Mouse (Mus musculus) G1E (cell line): ENCODE results near the gene Kif1b. TPM values are rescaled to one million over a fixed set of nuclear protein-coding genes. Genes with fewer than 3 reads are reported as not detected.
"Not testable (repeated sequence)": the region's sequence is repeated elsewhere in the genome, so short reads cannot be mapped to it uniquely, and the experiment has no call there.

Experiments
- ATAC-seq: 2 replicates; pipeline ENCODE4 v1.8.0; 2016; ENCODE audit warnings: mild to moderate bottlenecking; ENCODE audit not compliant: insufficient number of reproducible peaks, poor library complexity, low FRiP score, severe bottlenecking; ENCODE audit errors: extremely low read depth
- DNase-seq: peaks from one replicate; pipeline ENCODE4 v3.0.0; 2012; ENCODE audit warnings: low spot score
- H3K27me3 ChIP-seq: 2 replicates; pipeline ENCODE4 v1.6.1; 2012; ENCODE audit warnings: mild to moderate bottlenecking, low read length, inconsistent platforms; ENCODE audit not compliant: insufficient read depth
- H3K36me3 ChIP-seq: replicated peaks from 2 replicates; pipeline ENCODE3; 2012; ENCODE audit warnings: mild to moderate bottlenecking, inconsistent platforms
- H3K4me1 ChIP-seq: 2 replicates; pipeline ENCODE4 v1.6.1; 2012; ENCODE audit warnings: low read depth, low read length, inconsistent platforms, mixed read lengths; ENCODE audit not compliant: insufficient read depth
- H3K4me3 ChIP-seq: 2 replicates; pipeline ENCODE4 v1.5.1; 2012; ENCODE audit warnings: low read depth, mild to moderate bottlenecking, inconsistent platforms, low read length, moderate library complexity, mixed read lengths
- H3K9me3 ChIP-seq: replicated peaks from 2 replicates; pipeline ENCODE4 v1.6.1; 2012; ENCODE audit warnings: inconsistent platforms
- CTCF ChIP-seq: IDR thresholded peaks from 2 replicates; pipeline ENCODE4 v1.5.1; 2012; ENCODE audit warnings: low read depth, low read length, inconsistent platforms, mixed read lengths
- GATA1 ChIP-seq: IDR thresholded peaks from 2 replicates; pipeline ENCODE4 v1.6.1; 2012; ENCODE audit warnings: borderline replicate concordance, low read length, inconsistent platforms, mixed read lengths
- GATA2 ChIP-seq: IDR thresholded peaks from 2 replicates; pipeline ENCODE4 v1.6.1; 2012; ENCODE audit warnings: low read depth, low read length, inconsistent platforms, borderline replicate concordance
- POLR2AphosphoS5 ChIP-seq: IDR thresholded peaks from 2 replicates; pipeline ENCODE4 v1.6.1; 2012; ENCODE audit warnings: low read depth, low read length, inconsistent platforms; ENCODE audit not compliant: insufficient replicate concordance
- TAL1 ChIP-seq: conservative IDR thresholded peaks from 2 replicates; pipeline ENCODE4 v1.6.1; 2012; ENCODE audit warnings: low read depth, low read length, inconsistent platforms, mixed read lengths
- polyA plus RNA-seq: library from polyadenylated mRNA; stranded (reverse); fragments of >175 nt; gene quantifications from 2 replicates; pipeline ENCODE4 v1.2.3, GENCODE M21; 2012
- total RNA-seq, 2 experiments: library from RNA; stranded (forward) in 1 of 2; stranded (reverse) in 1 of 2; fragments of 200-1000 nt in 1 of 2; fragments of >200 nt in 1 of 2; fragmentation: Nextera tagmentation in 1 of 2; gene quantifications; 2 replicates each; pipeline ENCODE4 v1.2.3; 2014 to 2017

Gene Kif1b
- total and polyA plus RNA-seq, 3 experiments, result 2.6 to 43.0 (median 32.7) TPM

GRCm38 (mm10) chr4:149215982-149216381 is 91.5 kb downstream of the Kif1b start:
- no peak for DNase-seq
- TF ChIP-seq CTCF, result no peak
- TF ChIP-seq TAL1, result no peak
- TF ChIP-seq GATA2, result no peak
- TF ChIP-seq POLR2AphosphoS5, result no peak
- no peak for TF ChIP-seq GATA1
- no peak for ATAC-seq
- Histone ChIP-seq H3K4me3 (no peak overlapping the region), H3K4me1 (no peaks in the 10 kb centered on the region), H3K36me3 (peaks cover 28% of the 10 kb centered on the region), H3K9me3 (no peaks in the 10 kb centered on the region), H3K27me3 (no peaks in the 10 kb centered on the region)

GRCm38 (mm10) chr4:149215397-149215796 is 92.1 kb downstream of the Kif1b start:
- no peak overlapping the region for H3K4me3 ChIP-seq
- ATAC-seq, result no peak
- peaks cover 23% of the 10 kb centered on the region for H3K36me3 ChIP-seq
- no peak for TF ChIP-seq GATA1
- no peak for TF ChIP-seq GATA2
- no peak for TF ChIP-seq CTCF
- no peak for TF ChIP-seq TAL1
- TF ChIP-seq POLR2AphosphoS5, result no peak
- no peaks in the 10 kb centered on the region for H3K9me3 ChIP-seq
- H3K4me1 ChIP-seq, result no peaks in the 10 kb centered on the region
- DNase-seq, result no peak
- no peaks in the 10 kb centered on the region for H3K27me3 ChIP-seq

DNA sequence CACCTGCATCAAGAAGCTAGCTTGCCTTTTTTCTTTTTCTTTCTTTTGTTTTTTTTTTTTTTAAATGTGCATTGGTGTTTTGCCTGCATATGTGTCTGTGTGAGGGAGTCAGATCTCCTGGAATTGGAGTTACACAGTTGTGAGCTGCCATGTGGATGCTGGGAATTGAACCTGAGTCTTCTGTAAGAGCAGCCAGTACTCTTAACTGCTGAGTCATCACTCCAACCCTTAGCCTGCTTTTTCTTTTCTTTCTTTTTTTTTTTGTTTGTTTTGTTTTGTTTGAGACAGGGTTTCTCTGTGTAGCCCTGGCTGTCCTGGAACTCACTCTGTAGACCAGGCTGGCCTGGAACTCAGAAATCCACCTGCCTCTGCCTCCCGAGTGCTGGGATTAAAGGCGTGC is 93.0 kb downstream of the Kif1b start:
- H3K9me3 ChIP-seq, H3K4me3 ChIP-seq, H3K27me3 ChIP-seq, ATAC-seq, DNase-seq, H3K4me1 ChIP-seq: not testable (repeated sequence)
- peaks cover 24% of the 10 kb centered on the region for H3K36me3 ChIP-seq

- ATAC-seq, result no peak
- no peaks in the 10 kb centered on the region for H3K4me1 ChIP-seq
Measured at GRCm38 (mm10) chr4:149213466-149213865, 94.0 kb downstream of the Kif1b start.

GRCm38 (mm10) chr4:149211441-149211840 is 96.1 kb downstream of the Kif1b start:
- not testable (repeated sequence) for H3K27me3 ChIP-seq, ATAC-seq
- H3K36me3 ChIP-seq, result peaks cover 32% of the 10 kb centered on the region

More at GRCm38 (mm10) chr4:149213466-149213865, 94.0 kb downstream of the Kif1b start:
- no peak for TF ChIP-seq GATA1
- no peak for TF ChIP-seq GATA2
- TF ChIP-seq CTCF, result no peak
- TF ChIP-seq TAL1, result no peak
- no peak for TF ChIP-seq POLR2AphosphoS5
- no peaks in the 10 kb centered on the region for H3K9me3 ChIP-seq
- H3K36me3 ChIP-seq, result peaks cover 24% of the 10 kb centered on the region
- H3K4me3 ChIP-seq, result no peak overlapping the region
- no peaks in the 10 kb centered on the region for H3K27me3 ChIP-seq
- DNase-seq, result no peak

GRCm38 (mm10) chr4:149202467-149202866 is 105.0 kb downstream of the Kif1b start:
- peaks cover 21% of the 10 kb centered on the region for H3K36me3 ChIP-seq
- ATAC-seq, result no peak
- no peak for DNase-seq

More at GRCm38 (mm10) chr4:149211441-149211840, 96.1 kb downstream of the Kif1b start:
- H3K4me1 ChIP-seq, DNase-seq, H3K9me3 ChIP-seq, H3K4me3 ChIP-seq: not testable (repeated sequence)

DNA sequence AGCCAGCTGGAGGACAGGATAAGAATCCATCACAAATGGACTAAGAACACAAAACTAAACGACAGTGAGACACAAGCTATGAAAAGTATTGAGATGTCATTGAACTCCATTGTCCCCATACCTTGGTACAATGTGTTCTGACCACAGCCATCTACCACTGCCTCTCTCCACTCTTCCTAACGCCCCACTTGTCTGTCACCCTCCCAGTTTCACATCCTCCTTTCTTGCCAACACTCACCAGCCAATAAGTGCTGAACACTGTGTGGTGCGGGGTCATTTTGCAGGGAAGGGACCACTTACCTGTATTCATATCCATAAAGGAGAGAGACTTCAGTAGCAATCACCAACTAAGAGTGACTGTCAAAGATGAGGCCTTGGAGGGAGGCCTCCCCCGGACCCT is 106.4 kb downstream of the Kif1b start:
- peaks cover 21% of the 10 kb centered on the region for H3K36me3 ChIP-seq
- no peak for DNase-seq
- H3K9me3 ChIP-seq, result no peaks in the 10 kb centered on the region
- H3K27me3 ChIP-seq, result no peaks in the 10 kb centered on the region; the same call in 1 of the 2 replicates
- H3K4me3 ChIP-seq, result no peak overlapping the region
- ATAC-seq, result no peak
- TF ChIP-seq GATA1 (no peak), TAL1 (no peak), POLR2AphosphoS5 (no peak), GATA2 (no peak), CTCF (no peak)
- peaks cover 3% of the 10 kb centered on the region; the same call in 1 of the 2 replicates for H3K4me1 ChIP-seq

More at GRCm38 (mm10) chr4:149202467-149202866, 105.0 kb downstream of the Kif1b start:
- Histone ChIP-seq H3K4me3 (no peak overlapping the region), H3K9me3 (no peaks in the 10 kb centered on the region), H3K4me1 (peaks cover 1% of the 10 kb centered on the region; the same call in 1 of the 2 replicates), H3K27me3 (no peaks in the 10 kb centered on the region)
- TF ChIP-seq POLR2AphosphoS5 (no peak), GATA1 (no peak), TAL1 (no peak), GATA2 (no peak), CTCF (no peak)
